Mouse (Mus musculus): Measurements from ENCODE around the gene Pik3r6. TPM values are rescaled to one million over a fixed set of nuclear protein-coding genes. Genes with fewer than 3 reads are reported as not detected.

Pik3r6 gene
- polyA plus RNA-seq, 2 experiments: 1.3 to 1.5 TPM

DNA sequence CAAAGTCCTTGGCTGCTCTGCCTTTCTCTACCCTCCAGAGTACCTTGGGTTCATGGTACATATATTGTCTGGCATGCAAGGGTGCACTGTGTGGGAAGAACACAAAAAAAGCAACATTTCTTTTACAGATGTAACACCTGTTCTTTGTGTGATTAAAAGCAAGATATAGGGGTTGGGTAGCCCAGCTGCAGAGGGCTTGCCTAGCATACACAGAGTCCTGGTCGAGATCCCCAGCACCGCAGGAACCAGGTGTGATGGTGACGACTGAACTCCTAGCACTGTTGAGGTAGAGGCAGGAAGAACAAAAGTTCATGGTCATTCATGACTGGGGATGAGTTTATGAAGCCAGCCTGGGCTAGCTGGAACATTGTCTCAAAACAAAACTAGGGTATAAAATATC is 40.1 kb upstream of the Pik3r6 start:
- ATAC-seq (ENCODE audit: insufficient read depth): no peak
- WGBS (ENCODE audit: insufficient replicate concordance): 51% methylated on average over 3 of the region's 3 CpGs

DNA sequence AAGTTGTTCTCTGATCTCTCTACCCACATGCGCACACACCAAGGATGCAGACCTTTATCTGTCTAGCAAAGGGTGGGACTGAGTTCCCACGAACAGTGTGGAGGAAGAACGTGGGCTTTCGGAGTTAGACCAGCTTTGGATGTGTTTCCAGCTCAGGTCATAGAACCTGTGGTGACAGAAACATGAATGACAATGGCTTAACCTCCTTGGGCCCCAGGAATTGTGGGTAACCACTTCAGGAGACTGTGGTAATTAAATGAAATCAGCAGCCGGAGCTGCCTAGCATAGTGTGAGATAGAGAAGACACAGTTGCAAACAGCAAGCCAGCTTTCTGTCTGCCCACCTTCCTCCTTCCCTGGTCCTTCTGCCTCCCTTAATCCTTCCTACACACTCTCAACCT is 38.6 kb upstream of the Pik3r6 start:
- no peaks in the 10 kb centered on the region for H3K4me1 ChIP-seq (replicated peaks; ENCODE audit: control insufficient read depth in 2 of 2, insufficient read depth in 2 of 2, low read length in 1 of 2)
- H3K9me3 ChIP-seq (ENCODE audit: control insufficient read depth, low read length): no peaks in the 10 kb centered on the region
- no peaks in the 10 kb centered on the region for H3K27me3 ChIP-seq (ENCODE audit: control insufficient read depth, insufficient read depth, low read length)
- H3K4me2 ChIP-seq (ENCODE audit: low read depth): no peak overlapping the region
- ATAC-seq (ENCODE audit: insufficient read depth): no peak
- H3K4me3 ChIP-seq (ENCODE audit: insufficient read depth in 1 of 2, low read depth in 2 of 2, low read length in 2 of 2): no peak overlapping the region
- no peak overlapping the region for H3K27ac ChIP-seq
- WGBS (ENCODE audit: insufficient replicate concordance): 52% methylated on average over 5 of the region's 5 CpGs
- TF ChIP-seq CTCF (IDR thresholded peaks at IDR 0.05; ENCODE audit: low read depth): no peak
- no peak for TF ChIP-seq EP300 (IDR thresholded peaks at IDR 0.05; ENCODE audit: low read depth)
- no peaks in the 10 kb centered on the region for H3K36me3 ChIP-seq (replicated peaks; ENCODE audit: control insufficient read depth, insufficient read depth, low read depth)
- DNase-seq (ENCODE audit: low read depth in 3 of 3, low spot score in 3 of 3): no peak
- H3K9ac ChIP-seq (replicated peaks): no peak overlapping the region

More for the DNA sequence above, 40.1 kb upstream of the Pik3r6 start:
- H3K9ac ChIP-seq (replicated peaks): no peak overlapping the region
- no peaks in the 10 kb centered on the region for H3K36me3 ChIP-seq (replicated peaks; ENCODE audit: control insufficient read depth, insufficient read depth, low read depth)
- no peaks in the 10 kb centered on the region for H3K27me3 ChIP-seq (ENCODE audit: control insufficient read depth, insufficient read depth, low read length)
- no peak overlapping the region for H3K27ac ChIP-seq
- no peak overlapping the region for H3K4me3 ChIP-seq (ENCODE audit: insufficient read depth in 1 of 2, low read depth in 2 of 2, low read length in 2 of 2)
- H3K4me2 ChIP-seq (ENCODE audit: low read depth): no peak overlapping the region
- no peaks in the 10 kb centered on the region for H3K9me3 ChIP-seq (ENCODE audit: control insufficient read depth, low read length)
- no peaks in the 10 kb centered on the region for H3K4me1 ChIP-seq (replicated peaks; ENCODE audit: control insufficient read depth in 2 of 2, insufficient read depth in 2 of 2, low read length in 1 of 2)
- no peak for TF ChIP-seq CTCF (IDR thresholded peaks at IDR 0.05; ENCODE audit: low read depth)
- no peak for TF ChIP-seq EP300 (IDR thresholded peaks at IDR 0.05; ENCODE audit: low read depth)
- DNase-seq (ENCODE audit: low read depth in 3 of 3, low spot score in 3 of 3): no peak

DNA sequence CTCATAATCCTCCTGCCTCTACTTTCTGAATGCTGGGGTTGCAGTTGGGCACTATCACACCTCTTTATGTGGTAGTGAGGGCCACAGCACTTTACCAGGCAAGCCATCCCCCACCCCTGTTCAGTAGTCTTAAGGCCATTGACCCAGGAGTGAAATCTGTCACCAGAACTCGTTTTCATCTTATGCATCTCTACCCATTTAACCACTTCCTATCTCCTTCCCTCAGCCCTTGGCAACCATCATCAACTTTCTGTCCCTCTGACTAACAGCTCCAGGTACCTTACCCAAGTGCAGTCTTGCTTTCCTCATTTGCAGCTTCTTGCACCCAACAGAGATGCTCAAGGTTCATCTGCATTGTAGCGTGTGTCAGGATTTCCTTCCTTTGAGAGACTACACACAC is 37.7 kb upstream of the Pik3r6 start:
- Histone ChIP-seq H3K36me3 (replicated peaks; ENCODE audit: control insufficient read depth, insufficient read depth, low read depth) (no peaks in the 10 kb centered on the region), H3K4me1 (replicated peaks; ENCODE audit: control insufficient read depth in 2 of 2, insufficient read depth in 2 of 2, low read length in 1 of 2) (no peaks in the 10 kb centered on the region), H3K9me3 (ENCODE audit: control insufficient read depth, low read length) (no peaks in the 10 kb centered on the region), H3K4me2 (ENCODE audit: low read depth) (no peak overlapping the region), H3K27ac (no peak overlapping the region), H3K27me3 (ENCODE audit: control insufficient read depth, insufficient read depth, low read length) (no peaks in the 10 kb centered on the region), H3K4me3 (ENCODE audit: insufficient read depth in 1 of 2, low read depth in 2 of 2, low read length in 2 of 2) (no peak overlapping the region), H3K9ac (replicated peaks) (no peak overlapping the region)
- no peak for ATAC-seq (ENCODE audit: insufficient read depth)
- TF ChIP-seq CTCF (IDR thresholded peaks at IDR 0.05; ENCODE audit: low read depth) (no peak), EP300 (IDR thresholded peaks at IDR 0.05; ENCODE audit: low read depth) (no peak)
- no peak for DNase-seq (ENCODE audit: low read depth in 3 of 3, low spot score in 3 of 3)
- WGBS (ENCODE audit: insufficient replicate concordance): 43% methylated on average over 2 of the region's 2 CpGs

DNA sequence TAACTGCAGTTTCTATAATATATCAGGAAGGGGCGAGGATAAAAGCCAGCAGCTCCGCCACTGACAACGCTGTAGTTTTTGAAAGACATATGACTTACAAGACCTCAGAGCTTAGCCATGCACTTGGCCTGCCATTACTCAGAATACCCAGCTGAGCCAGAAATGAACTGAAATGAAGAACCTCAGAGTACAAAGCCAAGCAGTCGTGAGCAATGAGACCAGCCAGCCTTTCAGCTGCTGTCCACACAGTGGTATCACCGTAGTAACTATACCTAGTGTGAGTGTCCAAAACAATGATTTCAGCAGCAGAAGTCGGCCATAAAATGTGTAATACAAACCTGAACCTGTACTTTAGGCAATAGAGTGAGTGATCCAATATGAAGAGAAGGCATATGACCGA is 35.4 kb upstream of the Pik3r6 start:
- no peaks in the 10 kb centered on the region for H3K9me3 ChIP-seq (ENCODE audit: control insufficient read depth, low read length)
- H3K27me3 ChIP-seq (ENCODE audit: control insufficient read depth, insufficient read depth, low read length): no peaks in the 10 kb centered on the region
- 61% methylated on average over 7 of the region's 7 CpGs for WGBS (ENCODE audit: insufficient replicate concordance)
- no peak overlapping the region for H3K4me2 ChIP-seq (ENCODE audit: low read depth)
- no peak overlapping the region for H3K9ac ChIP-seq (replicated peaks)
- TF ChIP-seq EP300 (IDR thresholded peaks at IDR 0.05; ENCODE audit: low read depth) (no peak), CTCF (IDR thresholded peaks at IDR 0.05; ENCODE audit: low read depth) (no peak)
- DNase-seq (ENCODE audit: low read depth in 3 of 3, low spot score in 3 of 3) (no peak), ATAC-seq (ENCODE audit: insufficient read depth) (no peak)
- no peak overlapping the region for H3K27ac ChIP-seq
- H3K4me3 ChIP-seq (ENCODE audit: insufficient read depth in 1 of 2, low read depth in 2 of 2, low read length in 2 of 2): no peak overlapping the region
- H3K4me1 ChIP-seq (replicated peaks; ENCODE audit: control insufficient read depth in 2 of 2, insufficient read depth in 2 of 2, low read length in 1 of 2): no peaks in the 10 kb centered on the region
- no peaks in the 10 kb centered on the region for H3K36me3 ChIP-seq (replicated peaks; ENCODE audit: control insufficient read depth, insufficient read depth, low read depth)

DNA sequence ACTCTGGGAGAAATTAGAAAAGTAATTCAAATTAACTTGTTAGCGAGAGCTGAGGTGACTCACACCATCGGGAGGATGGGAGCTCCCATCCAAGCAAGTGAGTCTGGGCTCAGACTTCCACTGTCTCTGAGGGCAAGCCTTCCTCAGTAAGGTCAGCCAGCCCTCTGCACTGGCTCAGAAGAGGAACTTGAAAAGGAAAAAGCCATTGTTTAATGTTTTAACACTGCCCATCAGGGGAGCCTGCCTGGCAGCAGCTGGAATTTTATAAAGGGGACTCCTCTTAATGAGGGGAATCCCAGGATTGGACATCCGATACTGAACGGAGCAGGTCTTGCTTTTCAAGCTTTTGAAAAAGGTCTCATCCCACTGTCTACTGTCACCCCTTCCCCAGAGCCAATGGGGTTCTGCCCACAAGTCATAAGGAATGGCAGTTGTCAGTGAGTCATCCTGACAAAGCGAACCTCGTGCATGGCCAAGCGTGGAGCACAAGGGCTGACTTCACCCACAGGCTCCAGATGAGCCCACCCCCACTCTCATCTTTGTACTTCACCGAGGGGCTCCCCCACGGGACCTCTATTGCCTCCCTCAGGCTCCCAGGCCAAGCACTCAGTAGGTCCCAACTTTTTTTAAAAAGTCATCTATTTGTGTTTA is 34.7 kb upstream of the Pik3r6 start:
- Histone ChIP-seq H3K4me2 (ENCODE audit: low read depth) (no peak overlapping the region), H3K9me3 (ENCODE audit: control insufficient read depth, low read length) (no peaks in the 10 kb centered on the region), H3K4me1 (replicated peaks; ENCODE audit: control insufficient read depth in 2 of 2, insufficient read depth in 2 of 2, low read length in 1 of 2) (no peaks in the 10 kb centered on the region), H3K36me3 (replicated peaks; ENCODE audit: control insufficient read depth, insufficient read depth, low read depth) (no peaks in the 10 kb centered on the region), H3K9ac (replicated peaks) (no peak overlapping the region), H3K27ac (no peak overlapping the region), H3K27me3 (ENCODE audit: control insufficient read depth, insufficient read depth, low read length) (no peaks in the 10 kb centered on the region), H3K4me3 (ENCODE audit: insufficient read depth in 1 of 2, low read depth in 2 of 2, low read length in 2 of 2) (no peak overlapping the region)
- no peak for ATAC-seq (ENCODE audit: insufficient read depth)
- no peak for DNase-seq (ENCODE audit: low read depth in 3 of 3, low spot score in 3 of 3)
- TF ChIP-seq EP300 (IDR thresholded peaks at IDR 0.05; ENCODE audit: low read depth) (no peak), CTCF (IDR thresholded peaks at IDR 0.05; ENCODE audit: low read depth) (no peak)
- 50% methylated on average over 9 of the region's 9 CpGs for WGBS (ENCODE audit: insufficient replicate concordance)
